Mouse (Mus musculus) midbrain, embryonic 12.5 days (tissue): ENCODE measurements around the gene Mgat4a. TPM values are rescaled to one million over a fixed set of nuclear protein-coding genes. Genes with fewer than 3 reads are reported as not detected.

Source experiments
- ATAC-seq: fragments of 200-750 bp; cut with Nextera tagmentation; 2 replicates; pipeline ENCODE4 v1.8.0; 2017; ENCODE audit warnings: low read depth, moderate TSS enrichment, moderate library complexity; ENCODE audit not compliant: low FRiP score
- H3K27ac ChIP-seq: fragments of 300-500 bp; sonication (generic); replicated peaks from 2 replicates; pipeline ENCODE4 v1.5.1; 2016; ENCODE audit warnings: mild to moderate bottlenecking
- H3K27me3 ChIP-seq: fragments of 300-500 bp; sonication (generic); 2 replicates; pipeline ENCODE4 v1.6.1; 2016; ENCODE audit warnings: mild to moderate bottlenecking
- H3K36me3 ChIP-seq: fragments of 300-500 bp; sonication (generic); 2 replicates; pipeline ENCODE4 v1.6.1; 2016
- H3K4me1 ChIP-seq: fragments of 300-500 bp; sonication (generic); 2 replicates; pipeline ENCODE4 v1.6.1; 2016
- H3K4me2 ChIP-seq: fragments of 300-500 bp; sonication (generic); replicated peaks from 2 replicates; pipeline ENCODE4 v1.6.1; 2016; ENCODE audit warnings: mild to moderate bottlenecking, moderate library complexity
- H3K4me3 ChIP-seq: fragments of 300-500 bp; sonication (generic); 2 replicates; pipeline ENCODE4 v1.5.1; 2016; ENCODE audit warnings: mild to moderate bottlenecking
- H3K9ac ChIP-seq: fragments of 300-500 bp; sonication (generic); replicated peaks from 2 replicates; pipeline ENCODE4 v1.6.1; 2016; ENCODE audit warnings: mild to moderate bottlenecking, moderate library complexity
- H3K9me3 ChIP-seq: fragments of 300-500 bp; sonication (generic); 2 replicates; pipeline ENCODE4 v1.6.1; 2016; ENCODE audit warnings: mild to moderate bottlenecking
- WGBS: fragments of 180-500 bp; shearing (Covaris S2); methylation state at CpG from one replicate; pipeline ENCODE4 v1.1.7; 2016; 5-methylcytosine and 5-hydroxymethylcytosine counted together
- polyA plus RNA-seq: library from polyadenylated mRNA; unstranded; fragments of >200 nt; fragmentation: Nextera tagmentation; extraction: Ambion mirVana; gene quantifications from 2 replicates; pipeline ENCODE4 v1.2.1, GENCODE M21; 2016

Gene Mgat4a
- polyA plus RNA-seq, 1 experiment from 2014 or later, result 3.3 TPM

DNA sequence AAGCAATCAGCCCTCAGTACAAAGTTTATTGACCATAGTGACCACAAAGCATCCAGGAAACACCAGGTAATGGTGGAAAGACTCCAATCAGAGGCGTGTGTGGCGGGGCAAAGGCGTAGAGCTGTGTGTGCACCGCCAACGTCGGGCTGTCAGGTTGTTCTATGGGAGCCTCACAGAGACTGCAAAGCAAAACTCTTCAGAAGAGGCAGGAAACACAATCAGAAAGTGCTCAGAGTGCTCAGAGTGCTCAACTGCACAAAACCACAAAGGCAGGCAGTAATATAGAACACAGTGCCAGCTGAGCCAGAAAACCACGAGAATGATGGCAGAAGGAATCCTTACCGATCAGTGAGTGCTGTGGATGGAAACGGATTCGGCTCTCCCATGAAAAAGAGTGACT is 67.6 kb downstream of the Mgat4a start:
- H3K9ac ChIP-seq, result no peak overlapping the region
- no peaks in the 10 kb centered on the region for H3K36me3 ChIP-seq
- no peak for ATAC-seq
- no peak overlapping the region for H3K4me3 ChIP-seq
- H3K9me3 ChIP-seq, result no peaks in the 10 kb centered on the region
- no peaks in the 10 kb centered on the region for H3K27me3 ChIP-seq
- 85% methylated on average over 10 of the region's 10 CpGs for WGBS
- H3K27ac ChIP-seq, result no peak overlapping the region
- H3K4me1 ChIP-seq, result no peaks in the 10 kb centered on the region
- H3K4me2 ChIP-seq, result no peak overlapping the region

DNA sequence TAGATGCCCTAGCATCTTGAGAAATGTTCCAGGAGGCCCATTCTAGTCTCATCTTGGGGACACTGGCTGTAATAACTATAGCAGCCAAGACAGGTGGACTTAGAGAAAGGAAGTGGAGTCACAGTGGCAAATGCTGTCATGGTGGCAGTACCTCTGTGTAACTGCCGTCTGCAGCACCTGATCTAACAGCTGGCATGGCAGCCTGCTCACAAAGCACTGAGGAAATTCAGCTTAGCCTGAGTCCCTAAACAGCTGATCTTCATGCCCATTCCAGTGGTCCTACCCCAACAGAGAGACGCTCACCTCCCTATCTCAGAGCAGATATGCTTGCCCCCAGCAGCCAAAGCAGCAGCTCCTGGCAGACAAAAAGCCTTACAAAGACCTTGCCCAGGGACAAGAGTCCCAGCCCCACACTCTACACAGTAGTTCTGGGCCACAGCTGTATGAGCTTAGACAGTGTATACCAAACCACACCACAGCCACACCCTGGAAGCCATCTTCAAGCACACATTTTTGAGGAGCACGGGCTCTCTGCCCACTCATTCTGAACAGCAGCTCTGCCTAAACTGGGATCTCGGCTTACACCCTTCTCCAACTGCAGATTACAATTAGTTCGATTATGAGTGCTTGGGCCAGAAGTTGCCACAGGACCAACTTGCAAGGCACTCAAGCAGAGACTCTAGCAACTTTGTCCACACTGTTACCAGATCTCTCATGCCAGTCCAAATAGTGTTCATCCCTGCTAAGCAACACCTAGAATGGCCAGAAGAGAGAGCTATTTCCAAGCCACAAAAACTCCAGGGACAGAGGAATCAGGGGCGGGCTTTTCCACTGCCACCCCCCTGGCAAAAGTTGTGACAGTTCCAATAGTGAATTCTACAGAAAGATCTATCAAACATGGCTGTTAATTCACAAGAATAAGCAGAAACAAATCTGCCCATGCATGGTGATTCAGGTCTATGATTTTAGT is 69.4 kb downstream of the Mgat4a start:
- Histone ChIP-seq H3K4me2 (no peak overlapping the region), H3K36me3 (no peaks in the 10 kb centered on the region), H3K4me3 (no peak overlapping the region), H3K27me3 (no peaks in the 10 kb centered on the region), H3K27ac (no peak overlapping the region), H3K9ac (no peak overlapping the region), H3K4me1 (no peaks in the 10 kb centered on the region), H3K9me3 (no peaks in the 10 kb centered on the region)
- ATAC-seq, result no peak
- 81% methylated on average over 6 of the region's 6 CpGs for WGBS

DNA sequence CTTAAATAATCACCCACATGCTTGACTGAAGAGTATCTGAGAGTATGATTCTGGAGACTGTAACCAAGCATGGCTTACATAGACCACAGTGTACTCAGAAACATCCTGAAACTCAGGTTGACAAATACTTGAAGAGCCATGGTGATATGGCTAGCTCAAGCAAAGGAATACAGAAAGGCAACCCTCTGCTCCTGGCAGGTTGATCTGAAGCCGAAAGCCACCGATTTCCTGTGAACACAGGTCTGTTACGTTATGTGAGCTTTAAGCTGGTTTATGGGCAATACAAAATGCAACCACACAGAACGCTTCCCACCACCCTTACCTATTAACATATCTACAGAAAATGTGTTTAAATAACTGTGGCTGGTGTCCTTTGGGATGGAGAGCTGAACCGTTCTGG is 71.8 kb downstream of the Mgat4a start:
- no peaks in the 10 kb centered on the region for H3K27me3 ChIP-seq
- H3K36me3 ChIP-seq, result no peaks in the 10 kb centered on the region
- no peaks in the 10 kb centered on the region for H3K9me3 ChIP-seq
- no peaks in the 10 kb centered on the region for H3K4me1 ChIP-seq
- ATAC-seq, result no peak
- H3K4me2 ChIP-seq, result no peak overlapping the region
- no peak overlapping the region for H3K9ac ChIP-seq
- H3K4me3 ChIP-seq, result no peak overlapping the region
- WGBS, result 89% methylated on average over 5 of the region's 5 CpGs
- H3K27ac ChIP-seq, result no peak overlapping the region

DNA sequence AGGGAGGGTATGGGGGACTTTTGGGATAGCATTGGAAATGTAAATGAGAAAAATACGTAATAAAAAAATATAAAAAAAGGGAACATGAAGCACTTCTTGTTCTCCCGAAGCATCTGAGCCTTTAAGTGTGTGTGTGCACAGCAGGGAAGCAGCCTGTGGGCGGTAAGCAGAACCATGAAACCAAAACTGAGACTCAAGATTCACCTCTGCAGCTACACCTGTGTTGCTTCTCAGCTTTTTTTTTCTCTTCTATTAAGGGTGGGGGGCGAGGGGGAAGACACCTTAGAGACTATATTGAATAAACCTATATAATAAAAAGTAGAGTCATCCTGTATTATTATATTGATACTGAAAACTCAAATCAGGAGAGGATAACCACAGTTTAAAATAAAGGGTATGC is 73.0 kb downstream of the Mgat4a start:
- no peak for ATAC-seq
- Histone ChIP-seq H3K4me1 (no peaks in the 10 kb centered on the region), H3K27ac (no peak overlapping the region), H3K4me3 (no peak overlapping the region), H3K9me3 (no peaks in the 10 kb centered on the region), H3K27me3 (no peaks in the 10 kb centered on the region), H3K4me2 (no peak overlapping the region), H3K36me3 (no peaks in the 10 kb centered on the region), H3K9ac (no peak overlapping the region)
- 89% methylated on average over 4 of the region's 4 CpGs for WGBS

DNA sequence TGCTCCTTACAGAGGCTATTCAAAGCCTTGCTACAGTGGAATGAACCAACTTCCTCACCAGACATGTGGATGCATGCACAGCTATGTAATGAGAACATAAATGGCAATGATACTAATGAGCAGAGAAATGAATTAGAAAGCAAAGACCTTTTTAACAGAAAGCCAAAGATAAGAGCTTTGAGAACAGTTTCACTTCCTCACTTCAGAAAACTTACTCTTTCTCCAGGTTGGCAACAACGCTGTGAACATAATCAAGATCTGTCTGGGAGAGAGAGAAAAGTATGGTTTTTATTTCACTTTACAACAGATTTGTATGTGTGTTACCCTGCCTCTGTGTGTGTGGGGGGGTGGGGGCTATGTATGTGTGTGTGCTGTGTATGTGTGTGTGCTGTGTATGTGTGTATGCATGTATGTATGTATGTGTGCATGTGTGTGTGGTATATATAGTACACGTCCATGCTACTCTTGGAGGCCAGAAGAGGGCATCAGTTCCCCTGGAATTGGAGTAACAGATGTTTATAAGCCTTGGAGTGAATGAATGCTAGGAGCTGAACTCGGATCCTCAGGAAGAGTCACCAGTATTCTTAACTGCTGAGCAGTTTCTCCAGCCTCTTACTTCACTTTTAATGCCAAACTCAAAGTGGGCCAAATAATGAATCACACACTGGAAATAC is 74.4 kb downstream of the Mgat4a start:
- ATAC-seq, result no peak
- Histone ChIP-seq H3K4me1 (no peaks in the 10 kb centered on the region), H3K9ac (no peak overlapping the region), H3K4me2 (no peak overlapping the region), H3K4me3 (no peak overlapping the region), H3K36me3 (no peaks in the 10 kb centered on the region), H3K9me3 (no peaks in the 10 kb centered on the region), H3K27ac (no peak overlapping the region), H3K27me3 (no peaks in the 10 kb centered on the region)
- WGBS, result 86% methylated on average over 3 of the region's 3 CpGs

DNA sequence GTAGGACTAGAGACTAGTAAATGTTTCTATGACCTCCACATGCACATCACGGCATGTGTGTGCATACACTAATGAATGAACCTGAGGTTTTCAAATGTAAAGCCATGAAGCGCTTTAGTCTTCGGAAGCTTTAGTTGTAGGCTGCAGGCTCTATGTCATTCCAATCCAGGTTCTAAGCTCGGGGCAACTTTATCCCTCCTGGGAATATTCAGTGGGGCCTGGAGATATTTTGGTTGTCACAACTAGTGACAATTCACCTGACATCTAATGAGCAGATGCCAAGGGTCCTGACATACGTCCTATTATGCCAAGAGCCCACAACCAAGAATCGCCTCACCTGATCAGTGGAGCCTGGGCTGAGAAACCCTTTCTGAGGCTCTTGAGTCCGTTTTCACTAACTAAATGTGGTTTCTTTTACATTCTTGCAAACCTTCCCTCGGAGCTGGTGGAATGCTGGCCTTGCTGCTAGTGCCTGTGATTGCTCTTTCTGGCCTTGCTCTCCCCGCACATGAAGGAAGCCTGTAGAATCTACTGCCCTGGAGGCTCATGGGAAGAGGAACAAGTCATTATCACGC is 75.9 kb downstream of the Mgat4a start:
- no peaks in the 10 kb centered on the region for H3K27me3 ChIP-seq
- H3K4me1 ChIP-seq, result no peaks in the 10 kb centered on the region
- no peaks in the 10 kb centered on the region for H3K9me3 ChIP-seq
- 91% methylated on average over 10 of the region's 10 CpGs for WGBS
- no peaks in the 10 kb centered on the region for H3K36me3 ChIP-seq
- no peak for ATAC-seq
- H3K4me3 ChIP-seq, result no peak overlapping the region
- no peak overlapping the region for H3K27ac ChIP-seq
- no peak overlapping the region for H3K9ac ChIP-seq
- no peak overlapping the region for H3K4me2 ChIP-seq

DNA sequence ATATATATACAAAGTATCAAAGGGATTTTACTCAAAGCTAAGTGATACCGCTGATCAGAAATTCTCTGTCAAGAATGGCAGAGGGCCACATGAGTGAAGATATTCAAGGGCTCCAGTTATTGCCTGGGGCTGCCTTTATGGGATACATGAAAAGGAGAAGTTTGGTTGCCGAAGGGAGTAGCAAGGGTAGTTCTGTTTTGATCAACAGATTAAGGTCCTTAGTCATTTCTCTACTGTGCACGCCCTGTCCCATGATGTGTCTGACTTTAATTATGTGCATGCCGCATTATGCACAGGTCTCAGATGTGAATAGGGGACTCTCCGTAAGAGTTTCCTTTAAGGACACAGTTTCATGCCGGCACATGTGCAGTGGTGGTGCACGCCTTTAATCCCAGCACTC is 83.3 kb downstream of the Mgat4a start:
- 93% methylated on average over 7 of the region's 7 CpGs for WGBS
- H3K27me3 ChIP-seq, result no peaks in the 10 kb centered on the region

DNA sequence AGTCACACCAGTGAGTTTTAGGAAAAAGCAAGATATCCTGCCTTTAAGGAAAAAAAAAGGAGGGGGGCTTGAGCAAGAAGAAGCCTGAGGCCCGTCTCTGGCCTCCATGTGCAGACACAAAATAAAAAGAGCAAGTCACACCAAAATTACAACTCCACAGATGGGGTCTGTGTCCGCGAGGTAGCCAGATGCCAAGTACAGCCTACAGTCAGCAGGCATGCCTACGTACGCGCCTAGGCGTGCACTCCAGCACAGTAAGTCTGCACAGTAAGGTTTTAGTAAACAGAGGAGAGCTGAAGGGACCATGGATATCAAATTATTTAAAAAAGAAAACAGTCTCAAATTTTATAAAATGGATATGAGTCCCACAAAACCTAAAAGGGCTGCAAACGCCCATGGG is 89.5 kb downstream of the Mgat4a start:
- Histone ChIP-seq H3K36me3 (no peaks in the 10 kb centered on the region), H3K27me3 (no peaks in the 10 kb centered on the region), H3K9me3 (no peaks in the 10 kb centered on the region), H3K27ac (no peak overlapping the region), H3K4me1 (no peaks in the 10 kb centered on the region), H3K4me3 (no peak overlapping the region), H3K9ac (no peak overlapping the region), H3K4me2 (no peak overlapping the region)
- ATAC-seq, result no peak
- WGBS, result 91% methylated on average over 8 of the region's 8 CpGs

More for the DNA sequence above, 83.3 kb downstream of the Mgat4a start:
- ATAC-seq, result no peak
- Histone ChIP-seq H3K4me3 (no peak overlapping the region), H3K27ac (no peak overlapping the region), H3K4me2 (no peak overlapping the region), H3K4me1 (no peaks in the 10 kb centered on the region), H3K9me3 (no peaks in the 10 kb centered on the region), H3K9ac (no peak overlapping the region), H3K36me3 (no peaks in the 10 kb centered on the region)

DNA sequence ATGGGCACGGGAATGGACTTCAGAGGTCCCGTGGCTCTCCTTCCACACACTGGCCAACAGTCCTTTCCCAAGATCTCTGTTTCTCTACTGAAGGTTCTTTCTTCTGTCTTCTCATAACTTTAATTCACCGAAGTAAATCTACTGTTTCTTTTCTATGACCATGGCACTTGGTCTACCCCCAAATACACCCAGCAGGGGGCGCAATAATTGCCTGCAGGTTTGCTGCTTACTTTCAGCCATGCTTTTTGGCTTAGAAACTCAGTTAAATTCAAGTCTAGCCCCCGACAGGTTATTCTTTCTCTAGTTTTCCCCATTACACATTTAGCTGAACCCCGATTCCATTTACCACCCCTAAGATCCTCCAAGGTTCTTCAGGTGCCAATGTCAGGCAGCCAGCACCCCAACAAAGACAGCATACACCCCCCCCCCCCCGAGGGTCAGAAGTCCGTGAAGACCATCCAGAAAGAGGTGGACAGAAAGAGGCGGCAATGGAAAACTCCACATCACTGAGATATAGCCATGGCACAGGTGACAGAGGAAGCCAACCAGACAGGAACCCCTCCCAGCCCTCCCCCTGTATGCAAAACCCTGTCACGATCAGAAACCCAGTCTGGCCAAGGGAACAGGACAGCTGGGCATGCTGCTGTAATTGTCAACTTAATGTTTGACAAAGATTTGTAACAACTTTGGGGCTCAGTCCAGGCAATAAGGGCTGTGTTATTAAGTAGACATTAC is 92.3 kb downstream of the Mgat4a start:
- Histone ChIP-seq H3K9ac (no peak overlapping the region), H3K9me3 (no peaks in the 10 kb centered on the region), H3K4me3 (no peak overlapping the region), H3K4me1 (no peaks in the 10 kb centered on the region), H3K36me3 (no peaks in the 10 kb centered on the region), H3K27ac (no peak overlapping the region), H3K4me2 (no peak overlapping the region), H3K27me3 (no peaks in the 10 kb centered on the region)
- no peak for ATAC-seq
- WGBS, result 78% methylated on average over 10 of the region's 10 CpGs

DNA sequence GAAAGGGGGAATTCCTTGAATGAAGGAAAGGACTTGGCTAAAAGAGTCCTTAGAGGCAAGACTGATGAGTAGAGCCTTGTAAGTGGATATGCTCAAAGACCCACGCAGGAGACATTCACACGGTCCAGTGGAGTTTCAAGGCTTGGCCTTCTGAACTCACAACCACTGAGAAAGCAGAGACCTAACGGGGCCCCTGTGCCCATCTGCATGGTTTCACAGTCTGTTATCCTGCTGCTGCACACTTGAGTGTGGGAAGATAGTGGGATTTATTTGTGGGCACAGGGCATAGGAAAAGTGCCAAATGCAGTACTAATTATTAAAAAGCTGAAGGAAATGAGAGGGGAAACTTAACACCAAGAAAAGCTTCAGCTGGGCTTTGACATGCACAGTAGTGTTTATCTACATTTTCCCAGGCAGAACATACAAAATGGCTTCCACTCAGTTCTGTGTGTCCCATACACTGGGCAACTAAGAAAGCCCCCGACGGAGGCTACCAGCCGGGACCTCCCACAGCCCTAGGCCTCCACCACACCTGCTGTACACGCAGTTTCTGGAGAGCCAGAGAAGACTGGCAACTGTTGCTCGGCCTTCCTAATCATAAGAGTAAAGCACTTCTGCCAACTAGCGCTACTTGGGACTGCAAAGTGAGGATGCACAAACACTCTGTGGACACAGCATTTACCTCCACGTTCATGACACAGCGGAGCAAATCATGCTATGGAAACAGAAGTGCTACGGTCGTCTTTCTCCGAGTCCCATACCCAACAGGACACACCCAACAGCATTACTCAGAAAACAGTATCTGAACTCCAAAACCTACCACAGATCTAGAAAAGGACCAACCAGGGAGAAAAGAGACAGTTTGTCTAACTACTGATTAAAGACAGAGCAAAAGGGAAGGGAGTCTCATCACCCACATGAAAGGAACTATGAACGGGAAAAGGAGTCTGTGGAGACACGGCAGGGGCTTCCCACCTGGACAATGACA is 97.7 kb downstream of the Mgat4a start:
- H3K36me3 ChIP-seq, result peaks cover 39% of the 10 kb centered on the region
- H3K4me2 ChIP-seq, result no peak overlapping the region
- no peaks in the 10 kb centered on the region for H3K27me3 ChIP-seq
- H3K4me3 ChIP-seq, result no peak overlapping the region
- H3K4me1 ChIP-seq, result no peaks in the 10 kb centered on the region
- 92% methylated on average over 16 of the region's 16 CpGs for WGBS
- no peak overlapping the region for H3K9ac ChIP-seq
- H3K9me3 ChIP-seq, result no peaks in the 10 kb centered on the region
- ATAC-seq, result no peak
- no peak overlapping the region for H3K27ac ChIP-seq

DNA sequence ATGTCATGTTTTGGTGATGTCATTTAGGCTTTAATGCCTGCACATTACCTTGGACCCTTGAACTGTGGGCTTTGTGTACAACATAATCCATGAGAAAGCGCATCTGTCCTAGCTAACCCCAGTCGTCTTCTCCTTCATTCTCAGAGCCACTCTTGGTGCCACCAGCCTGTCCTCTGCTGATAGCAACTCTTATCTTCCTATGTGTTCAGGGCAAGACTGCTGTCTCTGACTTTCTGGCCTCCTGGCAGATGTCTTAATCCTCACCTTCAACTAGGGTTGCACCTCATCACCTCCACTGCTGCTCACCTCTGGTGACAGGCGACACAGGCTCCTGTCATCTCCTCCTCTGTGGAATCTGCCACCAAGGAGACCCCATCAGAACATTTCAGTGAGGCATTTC is 104.4 kb downstream of the Mgat4a start:
- no peak for ATAC-seq
- WGBS, result 88% methylated on average over 3 of the region's 3 CpGs
- no peak overlapping the region for H3K4me2 ChIP-seq
- no peak overlapping the region for H3K4me3 ChIP-seq
- H3K4me1 ChIP-seq, result peaks cover under 1% of the 10 kb centered on the region; the same call in 1 of the 2 replicates
- H3K27ac ChIP-seq, result no peak overlapping the region
- H3K27me3 ChIP-seq, result no peaks in the 10 kb centered on the region
- H3K9me3 ChIP-seq, result no peaks in the 10 kb centered on the region
- no peak overlapping the region for H3K9ac ChIP-seq
- H3K36me3 ChIP-seq, result peaks cover 65% of the 10 kb centered on the region
